Mouse (Mus musculus): ENCODE results near the gene Cdcp1.

The Cdcp1 gene

DNA sequence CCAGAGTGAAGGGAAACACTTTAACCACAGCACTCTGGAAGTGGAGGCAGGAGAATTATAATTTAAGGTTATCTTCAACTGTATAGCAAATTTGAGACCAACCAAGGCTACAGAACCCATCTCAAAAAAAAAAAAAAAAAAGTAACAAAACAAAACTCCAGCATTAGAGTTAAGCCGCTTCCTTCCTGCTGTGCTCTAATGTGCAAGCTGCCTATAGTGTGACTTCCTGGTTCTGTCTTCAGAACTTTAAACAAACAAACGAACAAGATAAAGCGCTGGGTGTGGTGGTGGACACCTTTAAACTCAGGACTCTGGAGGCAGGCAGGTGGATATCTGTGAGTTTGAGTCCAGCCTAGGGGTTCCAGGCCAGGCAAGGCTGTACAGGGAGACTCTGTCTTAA, 63.8 kb downstream of the Cdcp1 start:
- no peak for DNase-seq (ENCODE audit: inconsistent ontology term)

DNA sequence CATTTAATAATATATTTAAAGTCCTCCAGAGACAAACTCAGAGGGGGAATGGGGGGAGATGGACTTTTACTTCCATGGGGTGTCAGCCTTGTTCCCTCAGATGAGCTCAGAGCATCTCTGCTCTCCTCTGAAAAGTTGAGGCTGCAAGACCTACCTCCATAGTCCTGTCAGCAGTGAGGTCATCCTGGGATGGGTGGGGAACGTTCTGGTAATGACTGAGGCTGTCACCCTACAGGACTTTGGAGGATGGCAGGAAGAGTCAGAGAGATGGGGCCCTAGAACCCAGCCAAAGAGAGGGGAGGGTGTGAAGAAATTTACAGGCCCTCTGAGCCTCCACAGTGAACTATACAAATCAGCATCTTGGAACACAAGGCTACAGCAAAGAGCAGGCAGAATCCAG, 64.3 kb downstream of the Cdcp1 start:
- DNase-seq (ENCODE audit: inconsistent ontology term), result no peak

DNA sequence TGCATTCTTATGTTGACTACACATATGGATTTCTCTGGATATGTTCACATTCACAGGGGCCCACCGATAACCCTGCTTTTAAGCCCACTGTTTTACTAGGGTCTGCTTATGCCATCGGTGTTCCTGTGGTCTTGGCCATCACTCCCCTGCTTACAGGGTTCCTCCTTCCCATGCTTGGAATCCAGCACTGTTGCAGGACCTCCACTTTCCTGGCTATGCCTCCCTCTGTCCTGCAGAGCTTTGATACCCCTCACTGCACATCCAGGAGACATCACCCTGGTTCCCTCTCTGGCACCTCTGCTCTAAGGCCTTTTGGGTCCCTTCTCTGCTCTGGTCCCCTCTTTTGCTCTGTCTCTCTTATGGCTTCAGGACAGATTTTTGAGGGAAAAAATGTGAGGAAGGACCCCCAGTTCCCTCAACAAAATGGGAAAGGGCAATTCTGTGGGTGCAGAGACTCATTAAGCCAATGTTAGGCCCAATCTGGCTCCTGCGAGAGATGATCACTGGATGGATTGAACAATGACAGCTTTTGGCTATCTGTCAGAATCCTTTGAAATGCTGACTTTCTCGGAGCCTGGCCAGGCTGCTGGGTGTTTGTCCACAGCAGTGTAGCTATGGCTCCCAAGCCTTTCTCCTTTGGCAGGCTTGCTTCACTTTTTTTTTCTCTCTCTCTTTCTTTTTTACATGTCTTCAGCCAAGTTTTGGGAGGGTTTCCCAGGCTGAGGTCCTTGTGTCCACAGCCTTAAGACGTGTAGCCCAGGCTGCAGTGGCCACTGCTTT, 65.4 kb downstream of the Cdcp1 start, which contains the start of gene Clec3b:
TSS of gene Clec3b (plus strand) at position 706 of the 780 bp plus-strand sequence.
- DNase-seq (ENCODE audit: inconsistent ontology term), result no peak

DNA sequence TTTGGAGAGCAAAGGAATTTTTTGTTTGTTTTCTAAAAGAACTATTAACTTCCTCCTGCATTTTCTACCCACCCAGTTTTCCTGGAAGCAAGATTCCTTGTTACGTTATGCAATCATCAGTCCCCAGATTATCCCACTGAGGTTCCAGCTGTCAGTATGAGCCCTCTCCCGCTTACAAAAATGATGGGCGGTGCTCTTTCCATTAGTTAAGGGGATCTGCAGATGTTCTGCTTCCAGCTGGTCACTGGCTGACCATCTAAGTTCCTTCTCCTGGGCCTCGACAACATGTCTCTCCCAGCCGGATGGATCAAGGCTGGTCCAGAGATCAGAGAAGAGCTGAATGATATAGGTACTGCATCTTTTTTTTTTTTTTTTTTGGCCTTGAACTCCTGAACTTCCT, 67.4 kb downstream of the Cdcp1 start:
- no peak for DNase-seq (ENCODE audit: inconsistent ontology term)

DNA sequence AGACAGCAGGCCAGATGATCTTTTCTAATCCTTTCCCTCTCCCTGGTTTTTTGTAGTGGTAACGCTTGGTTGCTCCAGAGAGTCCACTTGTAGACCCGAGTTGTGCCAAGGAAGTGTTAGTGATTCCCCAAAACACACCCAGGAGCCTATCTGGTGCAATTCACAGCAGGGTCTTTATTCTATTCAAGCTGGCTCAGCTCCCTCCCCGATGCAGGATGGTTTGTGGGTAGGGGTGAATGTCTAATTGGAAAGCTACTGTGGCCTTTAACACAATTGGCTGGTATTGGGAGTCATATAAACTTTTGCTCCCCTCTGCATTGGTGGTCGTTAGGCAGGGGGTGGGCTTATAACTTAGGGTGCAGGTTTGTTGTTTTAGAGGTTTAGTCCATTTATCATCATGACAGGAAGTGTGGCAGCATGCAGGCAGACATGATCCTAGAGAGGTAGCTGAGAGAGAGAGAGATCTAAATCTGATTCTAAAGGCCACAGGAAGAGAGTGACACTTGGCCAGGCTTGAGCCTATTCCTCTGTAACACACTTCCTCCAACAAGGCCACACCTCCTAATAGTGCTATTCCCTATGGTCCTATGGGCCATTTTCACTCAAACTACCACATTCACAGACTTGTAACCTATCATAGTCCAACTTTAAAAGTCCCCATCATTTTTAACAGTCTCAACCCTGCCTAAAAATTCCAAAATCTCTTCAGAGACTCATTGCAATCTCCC, 75.8 kb downstream of the Cdcp1 start:
- no peak for DNase-seq (ENCODE audit: inconsistent ontology term)

DNA sequence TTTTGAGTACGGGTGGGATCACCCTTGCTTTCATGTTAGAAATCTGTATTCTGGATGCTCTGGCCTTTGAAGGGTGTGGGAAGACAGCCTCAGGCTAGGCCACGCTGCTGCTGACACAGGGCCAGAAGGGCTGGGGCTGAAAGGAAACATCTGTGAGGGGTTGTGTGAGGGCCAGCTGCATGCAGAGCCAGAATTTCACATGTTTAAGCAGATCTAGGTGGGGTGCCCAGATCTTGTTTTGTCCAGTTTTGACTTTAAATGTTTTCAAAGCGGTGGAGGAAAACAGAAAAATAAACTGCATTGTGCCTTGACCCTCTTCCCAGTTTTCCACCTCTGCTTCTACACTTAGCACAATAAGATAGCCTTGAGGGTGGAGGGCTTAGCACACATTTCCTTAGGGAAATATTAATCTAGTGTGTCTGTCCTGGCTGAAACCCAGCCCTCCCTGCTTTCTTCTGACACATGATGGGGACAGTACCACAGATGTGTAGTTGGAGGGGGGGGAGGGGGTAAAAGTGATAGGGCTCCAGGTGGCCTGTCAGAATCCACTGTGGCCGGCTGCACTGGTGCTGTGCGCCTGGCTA, 76.9 kb downstream of the Cdcp1 start:
- DNase-seq (ENCODE audit: inconsistent ontology term), result no peak

DNA sequence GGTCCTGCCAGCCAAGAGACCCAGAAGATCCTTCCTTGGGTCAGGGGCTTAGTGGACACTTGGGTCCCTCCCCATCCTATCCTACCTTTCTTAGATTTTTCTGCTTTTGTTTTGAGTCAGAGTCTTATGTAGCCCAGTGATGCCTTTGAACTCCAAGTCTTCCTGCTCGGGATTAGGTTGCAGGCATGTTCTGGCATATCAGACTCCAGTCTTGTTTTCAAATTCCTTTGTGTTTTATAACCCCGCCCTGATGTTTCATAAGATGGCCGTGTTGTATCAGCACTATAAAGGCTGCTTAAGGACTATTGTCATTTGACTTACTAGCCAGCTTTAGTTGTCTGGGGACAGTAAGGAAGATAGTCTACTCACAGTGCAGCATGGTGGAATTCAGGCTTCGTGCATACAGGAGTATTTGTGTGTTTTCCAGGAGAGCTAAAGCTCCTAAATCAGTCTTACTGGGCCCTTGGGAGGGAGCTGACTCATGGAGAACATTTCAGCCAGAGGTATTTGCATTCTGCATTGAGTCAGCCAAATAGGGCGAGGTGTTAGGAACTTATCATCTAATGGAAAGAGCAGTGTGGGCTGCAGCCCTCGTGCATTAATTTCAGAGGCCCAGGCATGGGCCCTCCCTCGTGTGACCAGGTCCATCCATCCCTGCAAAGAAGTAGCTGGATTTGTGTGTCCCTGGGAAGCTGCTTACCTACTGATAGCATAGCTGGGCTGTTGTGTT, 78.7 kb downstream of the Cdcp1 start:
- DNase-seq (ENCODE audit: inconsistent ontology term), result no peak

DNA sequence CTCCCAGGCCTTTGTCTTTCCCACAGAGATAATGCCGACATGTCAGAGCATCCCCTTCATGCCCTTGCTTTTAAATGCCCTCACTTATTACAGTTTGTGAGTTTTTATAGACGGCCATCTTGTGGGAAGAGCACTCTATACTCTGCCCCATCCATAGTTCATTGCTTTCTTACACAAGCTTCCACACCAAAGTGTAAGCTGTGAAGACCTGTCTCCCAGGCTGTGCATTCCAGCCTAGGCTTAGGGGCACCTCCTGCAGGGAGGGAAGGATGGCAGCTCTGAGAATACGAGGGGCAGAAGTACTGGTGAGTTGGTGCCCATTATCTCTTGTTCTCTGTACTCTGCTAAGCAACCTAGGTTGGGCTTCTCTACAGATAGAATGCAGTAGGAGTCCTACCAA, 82.8 kb downstream of the Cdcp1 start:
- DNase-seq (ENCODE audit: inconsistent ontology term), result no peak

DNA sequence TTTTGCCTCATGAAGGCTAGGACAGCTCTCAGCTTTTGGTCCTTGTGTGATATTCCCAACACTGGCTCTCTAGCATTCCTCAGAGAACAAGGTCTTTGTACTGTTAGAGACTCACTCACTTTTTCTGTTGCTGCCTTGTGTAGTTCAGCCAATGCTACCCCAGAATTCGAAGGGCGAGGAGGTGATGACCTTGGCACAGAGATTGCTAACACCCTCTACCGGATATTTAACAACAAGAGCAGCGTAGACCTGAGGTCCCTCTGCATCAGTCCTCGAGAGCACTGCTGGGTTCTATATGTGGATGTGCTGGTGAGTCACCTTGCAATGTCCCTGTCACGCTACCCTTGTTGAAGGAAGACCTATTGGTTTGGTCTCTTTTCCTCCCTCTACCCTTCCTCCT, 88.2 kb downstream of the Cdcp1 start:
- DNase-seq (ENCODE audit: inconsistent ontology term), result no peak

DNA sequence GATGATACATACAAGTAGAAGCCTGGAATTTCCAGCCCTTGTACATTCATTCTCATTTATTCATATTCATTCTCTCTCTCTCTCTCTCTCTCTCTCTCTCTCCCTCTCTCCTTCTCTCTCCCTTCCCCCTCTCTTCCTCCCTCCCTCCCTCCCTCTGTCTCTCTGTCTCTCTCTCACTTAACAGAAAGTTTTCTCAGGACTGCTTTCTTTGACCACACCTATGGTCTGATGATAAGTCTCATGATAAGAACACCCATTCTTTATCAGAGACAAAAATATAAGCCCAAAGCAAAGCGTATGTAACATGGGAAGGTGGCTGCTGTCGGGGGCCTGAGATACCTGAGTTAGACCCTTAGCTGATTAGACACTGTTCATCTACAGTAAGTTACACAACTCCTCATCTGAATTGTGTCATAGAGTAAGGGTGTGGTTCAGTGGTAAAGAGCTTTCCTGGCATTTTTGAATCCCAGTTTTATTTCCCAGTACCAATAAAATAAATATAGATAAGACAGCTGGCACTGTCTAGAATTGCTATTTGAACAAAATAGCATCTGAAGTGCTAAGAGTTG, 91.3 kb downstream of the Cdcp1 start:
- no peak for DNase-seq (ENCODE audit: inconsistent ontology term)

DNA sequence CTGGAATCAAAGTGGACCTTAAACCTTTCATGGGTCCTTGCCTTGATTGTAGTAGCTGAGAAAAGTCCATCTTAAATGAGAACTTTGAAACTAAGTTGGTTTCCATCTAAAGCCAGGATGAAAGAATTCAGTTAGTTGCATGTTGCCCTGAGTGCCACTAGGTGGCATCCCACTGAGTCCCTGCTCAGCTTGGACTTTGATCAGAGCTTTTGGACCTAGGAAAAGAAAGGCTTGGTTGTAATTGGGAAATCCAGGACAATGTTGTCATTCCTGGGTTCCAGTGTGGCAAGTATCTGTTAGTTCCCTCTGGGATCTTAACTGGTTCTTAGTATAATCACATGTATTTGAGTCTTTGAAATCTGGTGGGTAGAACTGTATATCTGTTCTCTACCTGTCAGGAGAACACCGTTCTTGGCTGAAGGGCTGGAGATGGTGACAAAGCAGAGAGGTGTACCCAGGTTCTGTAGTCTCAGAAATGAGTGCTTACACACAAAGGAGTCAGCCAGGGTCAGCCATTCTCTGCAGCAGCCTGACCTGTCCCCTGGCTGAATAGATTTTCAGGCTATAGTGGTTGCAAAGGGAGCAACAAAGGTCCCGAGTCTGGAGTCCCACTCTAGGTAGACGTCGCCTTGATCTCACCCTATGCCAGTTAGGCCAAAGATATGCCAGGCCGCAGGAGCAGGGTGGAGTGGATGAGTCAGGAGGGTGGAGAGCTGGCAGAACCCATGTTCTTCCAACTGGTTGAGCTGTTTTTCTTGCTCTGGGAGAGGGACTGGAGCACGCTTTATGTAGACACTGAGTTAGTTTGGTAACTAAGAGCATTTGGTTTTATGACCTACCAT, 92.0 kb downstream of the Cdcp1 start:
- DNase-seq (ENCODE audit: inconsistent ontology term), result no peak

DNA sequence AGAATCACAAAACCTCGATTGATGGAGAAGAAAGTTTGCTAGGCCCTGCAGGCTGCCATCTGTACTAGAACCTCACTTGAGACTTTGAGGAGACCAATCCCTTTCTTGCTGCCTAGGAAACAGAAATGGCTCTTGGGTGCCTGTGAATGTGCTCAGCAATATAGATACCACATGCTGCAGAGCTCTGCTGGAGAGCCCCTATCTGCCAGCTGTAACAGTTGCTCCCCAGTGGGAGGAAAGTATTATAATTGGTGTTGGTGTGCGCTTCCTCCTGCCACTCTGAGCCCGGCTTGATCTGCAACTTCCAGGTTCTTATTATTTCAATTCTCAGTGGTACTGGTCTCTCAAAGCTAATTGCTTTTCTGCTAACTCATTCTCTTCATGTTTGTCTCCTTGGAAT, 92.8 kb downstream of the Cdcp1 start:
- no peak for DNase-seq (ENCODE audit: inconsistent ontology term)
